Mouse (Mus musculus) heart, embryonic 12.5 days (tissue): Measurements from ENCODE around the gene Gm10058. TPM values are rescaled to one million over a fixed set of nuclear protein-coding genes. Genes with fewer than 3 reads are reported as not detected.
"Not testable (repeated sequence)": the region's sequence is repeated elsewhere in the genome, so short reads cannot be mapped to it uniquely, and the experiment has no call there.

Experiments
- ATAC-seq: fragments of 200-750 bp; cut with Nextera tagmentation; 2 replicates; pipeline ENCODE4 v1.8.0; 2017; ENCODE audit warnings: moderate TSS enrichment, moderate library complexity; ENCODE audit not compliant: insufficient number of reproducible peaks, low FRiP score
- H3K27ac ChIP-seq: fragments of 300-500 bp; sonication (generic); 2 replicates; pipeline ENCODE4 v1.5.1; 2016; ENCODE audit warnings: mild to moderate bottlenecking, moderate library complexity; ENCODE audit not compliant: poor library complexity, severe bottlenecking
- H3K27me3 ChIP-seq: fragments of 300-500 bp; sonication (generic); replicated peaks from 2 replicates; pipeline ENCODE4 v1.6.1; 2016; ENCODE audit warnings: mild to moderate bottlenecking, moderate library complexity
- H3K36me3 ChIP-seq: fragments of 300-500 bp; sonication (generic); 2 replicates; pipeline ENCODE4 v1.6.1; 2016; ENCODE audit warnings: mild to moderate bottlenecking, moderate library complexity
- H3K4me1 ChIP-seq: fragments of 300-500 bp; sonication (generic); replicated peaks from 2 replicates; pipeline ENCODE4 v1.6.1; 2016; ENCODE audit warnings: mild to moderate bottlenecking
- H3K4me2 ChIP-seq: fragments of 300-500 bp; sonication (generic); 2 replicates; pipeline ENCODE4 v1.6.1; 2016; ENCODE audit warnings: mild to moderate bottlenecking, moderate library complexity
- H3K4me3 ChIP-seq: fragments of 300-500 bp; sonication (generic); 2 replicates; pipeline ENCODE4 v1.5.1; 2016; ENCODE audit warnings: mild to moderate bottlenecking
- H3K9ac ChIP-seq: fragments of 300-500 bp; sonication (generic); 2 replicates; pipeline ENCODE4 v1.6.1; 2016; ENCODE audit warnings: mild to moderate bottlenecking, moderate library complexity
- H3K9me3 ChIP-seq: fragments of 300-500 bp; sonication (generic); replicated peaks from 2 replicates; pipeline ENCODE4 v1.6.1; 2016; ENCODE audit warnings: mild to moderate bottlenecking, moderate library complexity
- WGBS: fragments of 180-500 bp; shearing (Covaris S2); methylation state at CpG from one replicate; pipeline ENCODE4 v1.1.7; 2016; 5-methylcytosine and 5-hydroxymethylcytosine counted together
- polyA plus RNA-seq: library from polyadenylated mRNA; unstranded; fragments of >200 nt; fragmentation: Nextera tagmentation; extraction: Ambion mirVana; gene quantifications from 2 replicates; pipeline ENCODE4 v1.2.1, GENCODE M21; 2016

Gene Gm10058
- not detected in 2 replicates for polyA plus RNA-seq

GRCm38 (mm10) chrX:27946785-27947184 is at the start of gene Gm10058:
Gm10058 (minus strand) TSS chrX:27946885.
- no CpG with 5 or more reads among the region's 5 CpGs for WGBS
- H3K4me3 ChIP-seq, result not testable (repeated sequence)

More at GRCm38 (mm10) chrX:27946785-27947184, at the start of gene Gm10058:
- not testable (repeated sequence) for H3K27me3 ChIP-seq, H3K9me3 ChIP-seq, H3K4me1 ChIP-seq, H3K27ac ChIP-seq, ATAC-seq, H3K4me2 ChIP-seq, H3K36me3 ChIP-seq, H3K9ac ChIP-seq
